Mouse (Mus musculus) kidney, adult 2 months (tissue): ENCODE measurements around the gene Uspl1.

Experiments
- CTCF ChIP-seq: fragments of 200-500 bp; conservative IDR thresholded peaks from 2 replicates; pipeline ENCODE4 v1.5.1; 2011; ENCODE audit warnings: low read depth, mild to moderate bottlenecking, control low read depth, low read length, moderate library complexity, mixed read lengths; ENCODE audit not compliant: insufficient read depth, insufficient read length
- POLR2A ChIP-seq: fragments of 200-500 bp; IDR thresholded peaks from one replicate; pipeline ENCODE4 v1.6.1; 2011; ENCODE audit warnings: low read depth, low read length, control low read depth

- TF ChIP-seq POLR2A (no peak), CTCF (no peak)
Measured at GRCm38 (mm10) chr5:149137447-149137846, 46.7 kb upstream of the Uspl1 start.
